Comparison of ENCODE assay signal across 8 mouse cellular contexts in genomic region chr8:126971314-126971664, GRCm38 (mm10). TPM values are rescaled to one million over a fixed set of nuclear protein-coding genes. Genes with fewer than 3 reads are reported as not detected.
DNase-seq lines count a peak whose midpoint lies in the region; ATAC-seq and TF ChIP-seq lines count a peak whose summit lies in the region.

No protein-coding gene starts in this region.

- peak overlapping the region; percentile 80 for H3K4me3 ChIP-seq in gastrocnemius, adult 2 months
- H3K4me3 ChIP-seq in thymus, adult 2 months (ENCODE audit: control insufficient read depth, insufficient read depth, low read length): peak overlapping the region; percentile 97
- peak overlapping the region; percentile 81 for H3K4me3 ChIP-seq in liver, embryonic 11.5 days (ENCODE audit: low read depth, low read length)

- DNase-seq in gastrocnemius, adult 2 months: no peak
- DNase-seq in gastrocnemius, postnatal 25 days: no peak
- DNase-seq in thymus, adult 2 months: no peak
- no peak for DNase-seq in thymus, postnatal 10 days (ENCODE audit: low spot score in 2 of 2)
- DNase-seq in liver, embryonic 11.5 days (ENCODE audit: low spot score): no peak
- no peak for DNase-seq in layer of hippocampus, adult 9-11 months
- no peak for DNase-seq in spleen, adult 12 weeks (ENCODE audit: low spot score)

- intact Hi-C loops in gastrocnemius, adult 2 months (cut with DNase I): loop anchor here (5.0 kb wide), 1 partner anchor 474 kb away; no protein-coding TSS in a partner anchor

- TF ChIP-seq POLR2A in thymus, adult 2 months (IDR thresholded peaks at IDR 0.05; ENCODE audit: control insufficient read depth, extremely low read depth, insufficient read depth, low read length, poor library complexity): no peak

- peak overlapping the region; percentile 84 for H3K9ac ChIP-seq in liver, embryonic 11.5 days (ENCODE audit: low read depth, low read length)

- no peaks in the 10 kb centered on the region for H3K27me3 ChIP-seq in thymus, adult 2 months (ENCODE audit: control insufficient read depth, insufficient read depth, low read length)
- no peaks in the 10 kb centered on the region for H3K27me3 ChIP-seq in liver, embryonic 11.5 days (replicated peaks; ENCODE audit: control insufficient read depth, insufficient read depth, low read length)

- H3K36me3 ChIP-seq in thymus, adult 2 months (ENCODE audit: control insufficient read depth, insufficient read depth, low read length): no peaks in the 10 kb centered on the region
- peaks cover 5% of the 10 kb centered on the region; the same call in 1 of the 2 replicates for H3K36me3 ChIP-seq in liver, embryonic 11.5 days (ENCODE audit: control insufficient read depth, insufficient read depth, low read length)

- H3K9me3 ChIP-seq in liver, embryonic 11.5 days (ENCODE audit: control insufficient read depth, low read length): no peaks in the 10 kb centered on the region

- H3K4me1 ChIP-seq in thymus, adult 2 months (replicated peaks; ENCODE audit: control insufficient read depth, insufficient read depth, low read length): peaks cover 6% of the 10 kb centered on the region
- H3K4me1 ChIP-seq in liver, embryonic 11.5 days (replicated peaks; ENCODE audit: control insufficient read depth, insufficient read depth, low read length): peaks cover 13% of the 10 kb centered on the region

- peak overlapping the region; percentile 89 for H3K4me2 ChIP-seq in liver, embryonic 11.5 days

- TF ChIP-seq CTCF in gastrocnemius, adult 2 months (IDR thresholded peaks at IDR 0.05): no peak
- TF ChIP-seq CTCF in thymus, adult 2 months (IDR thresholded peaks at IDR 0.05; ENCODE audit: borderline replicate concordance, control insufficient read depth, extremely low read depth, insufficient read depth, low read length, poor library complexity): no peak

- WGBS in thymus, adult 2 months: 8% methylated on average over 13 of the region's 13 CpGs
- WGBS in liver, embryonic 11.5 days: 13% methylated on average over 13 of the region's 13 CpGs

- H3K27ac ChIP-seq in gastrocnemius, adult 2 months: peak overlapping the region; percentile 90
- no peak overlapping the region for H3K27ac ChIP-seq in thymus, adult 2 months (ENCODE audit: control insufficient read depth, insufficient read depth, low read length)
- peak overlapping the region; percentile 75; the same call in 1 of the 2 replicates for H3K27ac ChIP-seq in liver, embryonic 11.5 days (ENCODE audit: low read depth, low read length)

- peak; percentile 25 for ATAC-seq in liver, embryonic 11.5 days (replicated peaks; ENCODE audit: low FRiP score)
- ATAC-seq in monocyte, adult 5-6 weeks (replicated peaks; ENCODE audit: insufficient number of reproducible peaks, low FRiP score, low TSS enrichment, poor library complexity, severe bottlenecking): no peak

RNA-seq across cellular contexts. Expression of gene Rbm34, which starts 0.4 kb away (rescaled TPM):
- total RNA-seq in gastrocnemius, adult 2 months (2021): 1 to 10 TPM; 4.7 to 4.8 TPM
- 1 to 10 TPM; 3.7 to 4.3 TPM for total RNA-seq in gastrocnemius, postnatal 25 days (2021)
- polyA plus RNA-seq in thymus, adult 2 months (2012; rRNA removed): 3.4 and 3.7 TPM in 2 replicates
- 30.5 and 32.4 TPM in 2 replicates for polyA plus RNA-seq in liver, embryonic 11.5 days (2014; fragmentation: Nextera tagmentation; extraction: Ambion mirVana)
- 42.1 to 45.2 TPM (median 44.1 TPM) in 3 replicates for total RNA-seq in monocyte, adult 5-6 weeks (2017)

RNA-seq across cellular contexts. Expression of gene Tomm20, which starts 25.6 kb away (rescaled TPM):
- total RNA-seq in gastrocnemius, adult 2 months (2021): 100 to 1,000 TPM in 1 of 2 experiments, 10 to 100 TPM in 1; 92.0 to 104 TPM
- 10 to 100 TPM; 84.5 to 86.1 TPM for total RNA-seq in gastrocnemius, postnatal 25 days (2021)
- 432 and 529 TPM in 2 replicates for polyA plus RNA-seq in thymus, adult 2 months (2012; rRNA removed)
- 359 and 372 TPM in 2 replicates for polyA plus RNA-seq in liver, embryonic 11.5 days (2014; fragmentation: Nextera tagmentation; extraction: Ambion mirVana)
- 100 to 160 TPM (median 138 TPM) in 3 replicates for total RNA-seq in monocyte, adult 5-6 weeks (2017)
